Mouse (Mus musculus): ENCODE data around the gene Gm28551. TPM values are rescaled to one million over a fixed set of nuclear protein-coding genes. Genes with fewer than 3 reads are reported as not detected.
A peak's percentile ranks its signal among the peaks of the same experiment; 100 is the strongest.
"Not testable (repeated sequence)": the region's sequence is repeated elsewhere in the genome, so short reads cannot be mapped to it uniquely, and the experiment has no call there.

Gm28551 gene
- polyA plus RNA-seq, 1 experiment: 0.29 TPM

- no peaks in the 10 kb centered on the region for H3K4me1 ChIP-seq (ENCODE audit: control insufficient read depth, insufficient read depth, low read length)
- no peak overlapping the region for H3K27ac ChIP-seq (ENCODE audit: insufficient read depth, low read length)
- H3K4me3 ChIP-seq (ENCODE audit: insufficient read depth, low read length): no peak overlapping the region
- TF ChIP-seq CTCF (IDR thresholded peaks at IDR 0.05; ENCODE audit: extremely low read depth, insufficient read depth, low read length) (no peak), POLR2A (IDR thresholded peaks at IDR 0.05; ENCODE audit: extremely low read depth, insufficient read depth, low read length) (no peak)
Measured at GRCm38 (mm10) chr1:53335465-53335864, 17.0 kb downstream of the Gm28551 start.

- H3K4me3 ChIP-seq (ENCODE audit: insufficient read depth, low read length); H3K4me1 ChIP-seq (ENCODE audit: control insufficient read depth, insufficient read depth, low read length); H3K27ac ChIP-seq (ENCODE audit: insufficient read depth, low read length): not testable (repeated sequence)
Measured at GRCm38 (mm10) chr1:53333527-53333926, 18.9 kb downstream of the Gm28551 start.

DNA sequence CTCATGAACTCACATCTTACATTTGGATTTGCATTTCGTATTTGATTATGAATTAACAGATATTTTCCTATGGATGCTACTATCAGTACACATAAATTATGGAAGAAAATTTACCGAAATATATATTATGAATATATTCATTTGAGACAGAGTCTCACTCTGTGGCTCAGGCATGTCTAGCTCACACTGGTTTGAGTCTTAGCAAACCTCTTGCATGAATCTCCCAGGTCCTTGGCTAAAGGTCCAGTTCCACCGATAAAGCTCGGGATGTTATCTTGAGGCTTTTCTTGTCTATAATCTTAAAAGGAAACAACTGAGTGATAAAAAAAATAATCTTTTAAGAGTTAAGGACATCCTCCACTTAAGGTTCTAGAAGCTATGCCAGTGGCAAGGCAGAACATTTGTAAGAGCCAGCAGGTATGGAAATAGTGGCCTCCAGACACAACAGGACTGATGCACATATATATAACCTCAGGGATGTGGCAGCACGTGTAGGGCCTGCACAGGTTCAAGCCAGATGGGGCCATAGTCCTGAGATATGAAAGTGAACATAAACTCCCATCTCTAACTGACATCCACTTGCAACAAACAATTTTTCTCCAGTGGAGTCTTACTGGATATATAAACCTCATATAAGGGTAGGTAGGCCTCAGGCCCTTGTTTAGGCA is 27.5 kb downstream of the Gm28551 start:
- TF ChIP-seq POLR2A (IDR thresholded peaks at IDR 0.05; ENCODE audit: extremely low read depth, insufficient read depth, low read length) (no peak), CTCF (IDR thresholded peaks at IDR 0.05; ENCODE audit: extremely low read depth, insufficient read depth, low read length) (no peak)
- H3K4me1 ChIP-seq (ENCODE audit: control insufficient read depth, insufficient read depth, low read length): no peaks in the 10 kb centered on the region
- H3K27ac ChIP-seq (ENCODE audit: insufficient read depth, low read length): no peak overlapping the region
- no peak overlapping the region for H3K4me3 ChIP-seq (ENCODE audit: insufficient read depth, low read length)

GRCm38 (mm10) chr1:53324277-53324676 is 28.2 kb downstream of the Gm28551 start:
- H3K4me1 ChIP-seq (ENCODE audit: control insufficient read depth, insufficient read depth, low read length): no peaks in the 10 kb centered on the region
- TF ChIP-seq CTCF (IDR thresholded peaks at IDR 0.05; ENCODE audit: extremely low read depth, insufficient read depth, low read length) (no peak), POLR2A (IDR thresholded peaks at IDR 0.05; ENCODE audit: extremely low read depth, insufficient read depth, low read length) (no peak)
- H3K4me3 ChIP-seq (ENCODE audit: insufficient read depth, low read length): no peak overlapping the region
- H3K27ac ChIP-seq (ENCODE audit: insufficient read depth, low read length): no peak overlapping the region

DNA sequence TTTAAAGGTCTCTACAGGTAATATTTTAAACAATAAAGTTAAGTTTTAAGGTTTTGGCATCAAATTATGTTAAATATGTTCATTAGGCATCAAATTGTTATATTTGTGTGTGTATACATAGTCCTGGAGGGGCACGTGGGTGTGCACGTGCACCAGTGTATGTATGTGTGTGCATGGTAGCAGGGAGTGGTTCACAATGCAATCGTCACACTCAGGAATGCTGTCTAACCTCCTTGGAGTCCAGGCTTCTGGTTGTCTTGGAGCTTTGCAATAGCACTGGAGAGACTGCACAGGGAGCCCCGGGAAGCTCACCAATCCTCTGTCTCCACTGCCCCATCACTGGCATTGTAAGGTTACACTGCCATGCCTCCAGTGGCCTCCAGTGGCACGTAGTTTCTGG is 29.2 kb downstream of the Gm28551 start:
- Histone ChIP-seq H3K4me3 (ENCODE audit: insufficient read depth, low read length) (no peak overlapping the region), H3K4me1 (ENCODE audit: control insufficient read depth, insufficient read depth, low read length) (no peaks in the 10 kb centered on the region), H3K27ac (ENCODE audit: insufficient read depth, low read length) (no peak overlapping the region)
- TF ChIP-seq POLR2A (IDR thresholded peaks at IDR 0.05; ENCODE audit: extremely low read depth, insufficient read depth, low read length) (no peak), CTCF (IDR thresholded peaks at IDR 0.05; ENCODE audit: extremely low read depth, insufficient read depth, low read length) (no peak)

GRCm38 (mm10) chr1:53321662-53322344 is 30.7 kb downstream of the Gm28551 start:
- H3K27ac ChIP-seq (ENCODE audit: insufficient read depth, low read length): no peak overlapping the region
- no peaks in the 10 kb centered on the region for H3K4me1 ChIP-seq (ENCODE audit: control insufficient read depth, insufficient read depth, low read length)
- H3K4me3 ChIP-seq (ENCODE audit: insufficient read depth, low read length): no peak overlapping the region
- TF ChIP-seq CTCF (IDR thresholded peaks at IDR 0.05; ENCODE audit: extremely low read depth, insufficient read depth, low read length): no peak
- TF ChIP-seq POLR2A (IDR thresholded peaks at IDR 0.05; ENCODE audit: extremely low read depth, insufficient read depth, low read length): no peak

DNA sequence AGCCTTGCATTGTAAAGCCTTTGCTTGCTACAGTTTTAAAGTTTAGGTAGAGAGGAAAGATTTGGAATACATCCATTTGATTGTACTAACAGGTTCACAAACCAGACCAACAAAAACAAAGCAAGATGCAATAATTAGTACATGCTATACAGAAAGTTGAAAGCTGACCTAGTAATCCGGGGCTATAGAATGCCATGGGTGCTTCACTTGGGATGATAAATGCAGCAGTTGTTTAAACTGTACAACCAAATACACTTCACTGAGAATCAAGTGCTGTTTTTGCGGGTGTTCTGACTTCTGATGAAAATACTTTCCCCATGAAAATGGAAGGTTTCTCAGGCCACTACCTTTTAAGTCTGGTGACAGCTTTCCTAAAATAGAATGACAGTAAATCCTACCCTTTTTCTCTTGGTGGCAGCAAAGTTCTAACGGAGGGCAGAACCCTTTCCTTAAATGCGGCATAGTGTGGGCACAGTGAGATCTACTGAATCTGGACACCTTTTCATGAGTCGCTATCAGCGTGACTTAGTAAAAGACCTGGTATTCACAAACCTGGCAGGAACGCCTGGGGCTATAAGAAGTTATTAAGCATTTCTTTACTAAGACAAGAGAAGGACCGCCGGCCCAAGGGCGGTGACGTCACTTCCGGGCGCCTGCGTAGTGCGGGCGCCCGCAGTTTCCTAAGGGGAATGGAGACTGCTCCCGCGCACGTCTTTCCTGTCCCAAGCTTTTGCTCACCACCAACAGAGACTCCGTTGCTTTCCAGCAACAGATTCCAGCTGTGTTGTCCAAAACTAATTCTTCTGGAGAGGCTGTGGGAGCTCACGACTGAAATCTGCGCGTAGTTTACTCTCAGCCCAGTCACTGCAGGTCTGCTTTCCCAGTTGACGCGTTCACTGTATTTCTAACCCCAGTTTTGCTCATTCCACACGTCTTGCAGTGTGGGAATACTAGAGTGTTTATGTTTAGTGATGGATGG is 39.2 kb downstream of the Gm28551 start, which contains the start of gene Osgepl1:
Gene Osgepl1 (plus strand): TSS at position 636 of the 979 bp plus-strand sequence.
- H3K4me3 ChIP-seq (ENCODE audit: insufficient read depth, low read length): peak within 1 kb of the TSS; percentile 69
- TF ChIP-seq CTCF (IDR thresholded peaks at IDR 0.05; ENCODE audit: extremely low read depth, insufficient read depth, low read length) (no peak), POLR2A (IDR thresholded peaks at IDR 0.05; ENCODE audit: extremely low read depth, insufficient read depth, low read length) (peak; percentile 86)
- no peaks in the 10 kb centered on the region for H3K4me1 ChIP-seq (ENCODE audit: control insufficient read depth, insufficient read depth, low read length)
- H3K27ac ChIP-seq (ENCODE audit: insufficient read depth, low read length): peak within 1 kb of the TSS; percentile 94

DNA sequence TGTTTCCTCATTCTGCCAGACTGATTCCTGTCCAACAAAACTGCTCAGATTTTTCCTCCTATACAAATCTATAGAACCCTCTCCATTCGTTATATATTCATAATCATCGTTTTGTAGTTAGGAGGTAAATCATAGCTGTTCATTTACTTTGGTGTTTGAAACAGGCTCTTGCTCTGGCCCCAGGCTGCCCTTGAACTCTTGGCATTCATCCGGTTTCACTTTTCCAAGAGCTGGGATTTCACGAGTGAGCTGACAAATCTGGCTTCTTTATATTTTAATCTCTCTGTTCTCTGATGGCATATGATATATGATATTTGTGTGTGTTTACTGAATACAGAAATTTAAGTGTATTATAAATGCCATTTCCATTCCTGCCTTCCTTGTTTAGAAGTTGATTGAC is 52.0 kb downstream of the Gm28551 start:
- Histone ChIP-seq H3K4me1 (ENCODE audit: control insufficient read depth, insufficient read depth, low read length) (no peaks in the 10 kb centered on the region), H3K4me3 (ENCODE audit: insufficient read depth, low read length) (no peak overlapping the region), H3K27ac (ENCODE audit: insufficient read depth, low read length) (no peak overlapping the region)
- TF ChIP-seq CTCF (IDR thresholded peaks at IDR 0.05; ENCODE audit: extremely low read depth, insufficient read depth, low read length): no peak
- TF ChIP-seq POLR2A (IDR thresholded peaks at IDR 0.05; ENCODE audit: extremely low read depth, insufficient read depth, low read length): no peak

DNA sequence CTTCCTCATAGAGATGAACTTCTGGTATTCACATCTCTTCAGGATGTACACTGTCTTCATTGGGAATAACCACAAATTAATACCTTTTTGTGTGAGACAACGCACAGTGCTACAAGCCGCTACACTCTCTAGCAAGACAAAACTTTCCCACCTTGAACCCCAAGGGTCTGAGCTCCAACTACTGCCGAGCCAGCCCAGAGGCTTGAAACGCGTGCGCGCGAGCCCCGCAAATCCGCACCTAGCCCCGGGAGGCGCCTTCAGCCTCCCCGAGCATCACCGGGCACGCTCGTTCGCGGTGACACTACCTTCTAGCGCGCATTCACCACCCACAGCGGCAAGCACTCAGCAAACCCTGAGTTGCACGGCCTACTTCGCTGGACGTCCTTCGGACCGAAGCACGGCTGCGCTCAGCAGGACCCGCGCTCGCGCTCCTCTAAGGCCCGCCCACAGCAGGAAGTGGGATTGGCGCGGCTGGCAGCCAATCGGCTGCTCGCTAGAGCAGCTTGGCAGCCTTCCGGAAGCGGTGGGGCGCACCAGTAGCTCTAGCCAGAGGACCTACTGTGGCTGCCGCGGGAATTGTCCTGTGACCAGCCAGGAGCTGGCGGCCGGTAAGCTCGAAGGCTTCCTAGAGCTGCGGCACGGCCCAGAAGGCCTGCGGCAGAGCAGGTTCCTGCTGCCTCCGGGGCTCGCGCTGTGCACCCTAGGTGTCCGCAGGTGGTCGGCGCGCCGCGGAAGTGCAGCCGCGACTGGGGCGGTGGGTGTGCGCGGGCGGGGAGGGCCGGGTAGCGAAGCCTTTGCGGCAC is 55.7 kb downstream of the Gm28551 start, which contains the start of the genes Pms1, Ormdl1 and Gm28778:
Gene Pms1 (minus strand): TSS at position 438 of the 803 bp plus-strand sequence.
Gene Ormdl1 (plus strand): TSS at position 515 of the 803 bp plus-strand sequence.
Gene Gm28778 (plus strand): TSS at position 531 of the 803 bp plus-strand sequence.
- peak; percentile 77 for TF ChIP-seq POLR2A (IDR thresholded peaks at IDR 0.05; ENCODE audit: extremely low read depth, insufficient read depth, low read length)
- no peak for TF ChIP-seq CTCF (IDR thresholded peaks at IDR 0.05; ENCODE audit: extremely low read depth, insufficient read depth, low read length)
- Histone ChIP-seq H3K4me1 (ENCODE audit: control insufficient read depth, insufficient read depth, low read length) (no peaks in the 10 kb centered on the region), H3K27ac (ENCODE audit: insufficient read depth, low read length) (0 out of 2 replicates have a peak within 1 kb of the TSS, but pooled peaks have one; percentile 3), H3K4me3 (ENCODE audit: insufficient read depth, low read length) (peak within 1 kb of the TSS; percentile 64)

Data from cortical plate, adult 2 months (tissue).